Mouse (Mus musculus): ENCODE data around the gene Slc34a2. TPM values are rescaled to one million over a fixed set of nuclear protein-coding genes. Genes with fewer than 3 reads are reported as not detected.

The Slc34a2 gene
- polyA plus RNA-seq, 1 experiment from 2014 or later: 1.4 TPM

GRCm38 (mm10) chr5:53119689-53120088 lies 81.8 kb downstream of the Slc34a2 start:
- no peak overlapping the region for H3K4me2 ChIP-seq
- H3K9ac ChIP-seq: no peak overlapping the region
- no peaks in the 10 kb centered on the region for H3K4me1 ChIP-seq
- no peaks in the 10 kb centered on the region for H3K9me3 ChIP-seq
- no peak for ATAC-seq (ENCODE audit: insufficient read depth, low FRiP score, low read depth)
- 56% methylated on average over 3 of the region's 3 CpGs for WGBS
- H3K4me3 ChIP-seq (replicated peaks): no peak overlapping the region
- no peak overlapping the region for H3K27ac ChIP-seq
- no peaks in the 10 kb centered on the region for H3K36me3 ChIP-seq
- H3K27me3 ChIP-seq (replicated peaks): no peaks in the 10 kb centered on the region

Other genes with a start within 250 kb of the Slc34a2 start
- 86.1 and 92.0 TPM in 2 replicates for gene Anapc4, start 204.1 kb upstream of the Slc34a2 start, polyA plus RNA-seq (2015; fragmentation: Nextera tagmentation; extraction: Ambion mirVana)
- gene Sel1l3, start 175.8 kb downstream of the Slc34a2 start, polyA plus RNA-seq (2015; fragmentation: Nextera tagmentation; extraction: Ambion mirVana): 7.8 and 8.5 TPM in 2 replicates
- 85.6 and 89.8 TPM in 2 replicates for gene Smim20, start 229.0 kb downstream of the Slc34a2 start, polyA plus RNA-seq (2015; fragmentation: Nextera tagmentation; extraction: Ambion mirVana)